Mouse (Mus musculus) adrenal gland, adult (tissue): Measurements from ENCODE around the gene Arid3a.
A peak's percentile ranks its signal among the peaks of the same experiment; 100 is the strongest.

Source experiments
- DNase-seq, 2 experiments: peaks; one replicate each; pipeline ENCODE4 v3.0.0; 2022 to 2023; ENCODE audit warnings: low spot score in 1 of 2; ENCODE audit not compliant: inconsistent age in 2 of 2

Arid3a gene

GRCm38 (mm10) chr10:79974087-79974486, 47.2 kb downstream of the Arid3a start:
- no peak for DNase-seq

DNA sequence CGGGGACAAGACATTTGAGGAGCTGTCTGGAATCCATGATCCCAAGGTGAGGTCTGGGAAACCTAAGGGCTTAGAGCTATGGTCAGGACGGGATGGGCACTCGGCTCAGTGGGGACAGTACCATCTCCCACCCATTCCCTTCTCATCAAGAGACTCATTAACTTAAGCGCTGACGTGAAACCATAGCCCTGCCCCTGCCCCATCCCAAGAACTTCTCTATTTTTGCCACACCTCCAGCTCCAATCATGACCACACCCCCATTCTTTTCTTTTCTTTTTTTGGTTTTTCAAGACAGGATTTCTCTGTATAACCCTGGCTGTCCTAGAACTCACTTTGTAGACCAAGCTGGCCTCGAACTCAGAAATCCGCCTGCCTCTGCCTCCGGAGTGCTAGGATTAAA, 47.8 kb downstream of the Arid3a start:
- no peak for DNase-seq

- no peak for DNase-seq
Measured at GRCm38 (mm10) chr10:79976071-79976721, 49.4 kb downstream of the Arid3a start.

DNA sequence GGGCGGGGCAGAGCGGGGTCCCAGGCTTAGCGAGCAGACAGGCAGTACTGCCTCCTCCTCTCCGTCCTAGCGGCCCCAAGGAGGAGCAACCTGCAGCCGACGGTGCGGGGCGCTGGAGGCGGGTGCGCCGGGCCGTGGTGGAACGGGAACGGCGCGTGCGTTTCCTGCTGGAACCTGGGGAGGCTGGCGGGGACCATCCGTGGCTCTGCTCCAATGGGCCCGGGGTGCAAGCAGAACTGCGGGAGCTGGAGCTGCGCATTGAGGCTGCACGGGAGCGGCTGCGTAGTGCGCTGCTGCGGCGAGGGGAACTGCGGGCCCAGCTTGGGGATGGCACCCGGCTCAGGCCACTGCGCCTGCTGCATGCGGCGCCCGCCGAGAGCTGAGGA, 49.9 kb downstream of the Arid3a start:
- no peak for DNase-seq

GRCm38 (mm10) chr10:79977324-79977723, 50.5 kb downstream of the Arid3a start:
- no peak for DNase-seq

DNA sequence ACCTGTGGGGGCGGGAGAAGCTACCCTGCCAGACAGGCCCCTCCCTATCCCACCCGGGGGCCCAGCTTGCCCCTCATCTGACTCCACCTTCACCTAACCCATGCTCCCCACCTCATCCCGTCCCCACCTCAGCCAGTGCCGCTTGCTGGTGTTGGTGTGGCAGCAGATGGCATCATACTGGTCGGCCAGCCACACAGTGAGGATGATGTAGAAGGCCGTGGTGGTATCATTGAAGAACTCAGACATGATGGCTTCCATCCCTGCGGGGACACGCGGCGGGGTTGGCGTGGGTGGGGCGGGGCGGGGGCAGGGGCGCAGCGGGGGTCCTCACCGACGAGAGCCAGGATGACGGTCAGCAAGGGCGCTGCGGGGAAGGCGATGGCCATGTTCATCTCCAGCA, 51.2 kb downstream of the Arid3a start:
- no peak for DNase-seq

DNA sequence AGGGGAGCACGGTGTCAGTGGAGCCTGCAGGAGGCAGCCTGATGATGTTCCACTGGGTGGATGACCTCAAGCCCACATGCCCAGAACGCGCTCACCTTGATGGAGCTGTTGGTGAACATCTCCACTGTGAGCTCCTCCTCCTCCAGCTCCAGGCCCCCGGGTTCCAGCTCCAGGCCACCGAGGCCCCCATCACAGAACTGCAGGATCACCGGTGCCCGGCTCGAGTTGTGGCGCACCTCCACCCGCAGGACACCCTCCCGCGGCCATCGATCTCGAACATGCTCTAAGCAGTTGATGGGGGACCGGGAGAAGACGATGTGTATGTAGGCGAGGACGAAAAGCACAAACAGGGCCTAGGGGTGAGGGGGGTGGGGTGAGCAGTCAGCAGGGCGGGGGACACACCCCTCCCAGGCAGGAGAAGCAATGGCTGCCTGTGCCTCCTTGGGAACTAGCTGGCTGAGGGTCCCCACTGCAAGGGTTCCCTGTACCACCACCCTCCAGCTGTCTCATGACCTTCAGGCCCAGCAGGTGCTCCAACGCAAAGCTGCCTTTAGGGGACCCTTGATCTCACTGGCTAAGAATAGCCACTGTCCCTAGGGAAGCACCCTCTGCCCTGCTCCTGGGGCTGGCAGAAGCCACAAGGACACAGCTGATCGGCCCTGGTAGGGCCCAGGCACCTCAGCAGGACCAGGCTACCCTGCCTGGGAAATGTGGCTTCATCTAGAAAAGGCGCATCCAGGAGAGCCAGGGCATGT, 52.7 kb downstream of the Arid3a start:
- no peak for DNase-seq

- peak in 1 of 2 experiments; percentile 43 for DNase-seq
Measured at GRCm38 (mm10) chr10:79983205-79983604, 56.4 kb downstream of the Arid3a start.

DNA sequence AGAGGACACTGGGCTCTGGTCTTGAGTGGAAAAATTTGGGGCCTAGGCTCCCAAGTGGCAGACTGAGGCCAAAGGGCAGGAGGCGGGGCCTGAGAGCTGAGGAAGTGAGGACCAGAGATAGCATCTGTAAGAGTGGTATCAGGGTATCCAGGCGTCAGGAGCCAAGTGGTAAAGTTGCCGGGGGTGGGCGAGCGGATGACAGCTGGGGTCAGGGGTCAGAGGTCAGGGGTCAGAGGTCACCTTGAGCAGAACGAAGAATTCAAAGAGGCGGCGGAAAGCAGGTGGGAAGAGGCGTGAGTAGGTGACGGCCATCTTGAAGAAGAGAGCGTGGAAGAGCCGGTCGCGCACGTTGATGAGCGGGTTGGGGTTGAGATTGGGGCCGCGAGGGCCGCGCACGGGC, 56.8 kb downstream of the Arid3a start:
- peak; percentile 83 to 91 for DNase-seq

DNA sequence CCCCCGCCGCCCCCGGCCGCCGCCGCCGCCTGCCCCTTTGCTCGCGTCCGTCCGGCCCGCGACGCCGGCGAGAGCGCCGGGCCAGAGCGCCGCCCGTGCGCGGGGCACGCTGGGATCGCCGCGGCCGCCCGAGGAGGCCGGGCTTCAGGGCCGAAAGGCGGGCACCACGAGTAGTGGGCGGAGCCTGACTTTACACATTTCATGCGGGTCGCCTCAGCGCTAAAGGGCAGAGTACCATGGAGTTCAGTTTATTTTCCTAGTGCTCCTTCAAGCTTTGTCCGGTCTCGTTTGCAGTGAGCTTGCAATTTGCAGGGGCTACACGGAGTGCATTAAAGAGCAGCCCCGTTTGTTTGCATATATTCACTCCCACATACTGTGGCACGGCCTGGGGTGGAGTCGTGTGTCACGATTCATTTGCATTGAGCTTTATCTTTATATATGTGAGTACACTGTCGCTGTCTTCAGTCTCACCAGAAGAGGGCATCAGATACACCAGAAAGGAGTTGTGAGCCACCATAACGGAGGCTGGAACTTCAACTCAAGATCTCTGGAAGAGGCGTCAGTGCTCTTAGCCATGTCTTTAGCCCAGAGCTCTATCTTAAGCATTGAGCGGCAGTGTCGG, 57.5 kb downstream of the Arid3a start, which contains the start of gene Tmem259:
Gene Tmem259 (minus strand): TSS at position 136 of the 622 bp plus-strand sequence.
- peak; percentile 91 to 96 for DNase-seq

DNA sequence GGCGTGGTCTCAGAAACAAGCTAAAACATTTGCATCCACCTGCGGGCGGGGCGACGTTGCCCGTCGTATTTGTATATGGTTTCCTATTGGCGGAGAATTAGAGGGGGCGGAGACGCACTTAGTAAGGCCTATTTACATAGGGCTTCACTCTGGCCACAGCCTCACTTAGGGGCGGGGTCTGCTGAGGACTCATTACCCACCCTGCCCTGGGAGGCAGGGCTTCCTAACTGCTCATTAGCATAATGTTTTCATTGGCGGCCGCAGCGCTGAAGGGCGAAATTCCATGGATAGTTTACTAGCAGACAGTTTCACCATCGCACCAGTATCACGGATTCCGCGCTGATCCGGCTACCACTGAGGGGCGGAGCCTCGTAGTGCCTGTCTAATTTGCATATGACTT, 58.0 kb downstream of the Arid3a start:
- peak; percentile 98 to 99 for DNase-seq

- peak; percentile 76 to 90 for DNase-seq
Measured at GRCm38 (mm10) chr10:79985334-79986231, 58.7 kb downstream of the Arid3a start.

- DNase-seq: peak; percentile 84 to 90
Measured at GRCm38 (mm10) chr10:79986232-79986878, 59.5 kb downstream of the Arid3a start.

GRCm38 (mm10) chr10:79986963-79987362, 60.1 kb downstream of the Arid3a start:
- DNase-seq: peak; percentile 86 to 93

DNA sequence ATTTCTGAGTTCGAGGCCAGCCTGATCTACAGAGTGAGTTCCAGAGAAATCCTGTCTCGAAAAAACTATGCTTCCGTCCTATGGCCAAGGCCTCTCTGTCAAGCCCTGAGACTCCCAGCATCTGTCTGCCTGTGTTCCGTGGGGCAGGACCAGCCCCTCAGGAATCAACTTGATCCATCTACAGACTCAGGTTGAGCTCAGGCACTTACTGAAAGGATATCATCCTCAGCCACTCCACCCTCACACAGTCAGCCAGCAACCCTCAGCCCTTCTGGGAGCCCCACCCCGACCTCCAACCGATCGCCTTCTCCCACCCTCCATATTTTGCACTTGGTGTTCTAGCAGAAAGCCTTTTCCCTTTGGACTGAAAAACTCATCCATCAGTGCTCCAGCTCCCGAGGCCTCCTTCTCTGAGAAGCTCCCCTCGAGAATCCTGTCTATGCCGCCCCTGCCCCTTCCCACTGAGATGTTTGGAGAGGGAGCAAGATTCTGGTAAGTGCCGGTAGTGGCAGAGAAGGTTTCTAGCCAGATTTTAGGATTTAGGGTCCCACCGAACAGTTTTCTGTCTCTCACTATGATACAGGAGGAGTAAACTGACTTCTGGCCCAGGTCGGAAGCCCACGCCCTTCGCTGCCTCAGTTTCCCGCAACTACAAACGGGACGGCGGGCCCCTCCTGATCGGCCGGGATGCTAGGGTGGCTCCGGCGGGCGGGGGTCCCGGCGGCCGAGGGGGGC, 61.1 kb downstream of the Arid3a start:
- DNase-seq: peak in 1 of 2 experiments; percentile 64

DNA sequence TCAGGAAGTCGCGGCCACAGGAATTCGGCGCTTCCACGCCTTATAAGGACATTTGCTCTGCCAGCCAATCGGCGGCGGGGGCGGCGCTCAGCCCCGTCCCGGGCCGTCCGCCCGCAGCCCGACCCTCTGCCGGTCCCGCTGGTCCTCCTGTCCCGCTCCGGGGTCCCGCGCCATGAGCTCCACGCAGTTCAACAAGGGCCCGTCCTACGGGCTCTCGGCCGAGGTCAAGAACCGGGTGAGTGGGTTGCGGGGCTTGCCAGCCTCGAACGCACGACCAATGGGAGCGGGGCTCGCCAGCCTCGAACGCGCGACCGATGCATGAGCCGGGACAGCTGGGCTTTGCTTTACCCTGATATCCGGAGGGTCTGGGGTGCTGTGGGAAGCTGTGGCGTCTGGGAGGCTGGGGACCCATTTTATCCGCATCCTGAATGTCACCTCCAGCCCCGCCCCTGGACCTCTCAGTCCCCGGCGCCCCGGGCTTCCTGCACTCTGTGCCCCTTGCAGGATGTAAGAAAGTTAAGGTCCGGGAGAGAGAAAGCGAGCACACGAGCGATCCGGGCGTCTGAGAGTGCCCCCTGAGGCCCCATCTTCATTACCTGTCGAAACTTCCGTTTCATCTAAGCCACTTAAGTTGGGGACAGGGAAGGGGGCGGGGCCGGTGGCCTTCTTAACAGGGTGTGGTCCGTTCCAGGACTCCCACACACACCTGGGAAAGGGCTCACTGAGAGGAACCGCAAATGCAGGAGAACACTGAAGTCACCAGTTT, 61.8 kb downstream of the Arid3a start, which contains the start of gene Cnn2:
Gene Cnn2 (plus strand): TSS at position 79 of the 766 bp plus-strand sequence.
- DNase-seq: peak; percentile 73 to 78

GRCm38 (mm10) chr10:79989272-79989786, 62.5 kb downstream of the Arid3a start:
- DNase-seq: no peak

- DNase-seq: no peak
Measured at GRCm38 (mm10) chr10:79989870-79990269, 63.0 kb downstream of the Arid3a start.

GRCm38 (mm10) chr10:79991099-79991498, 64.3 kb downstream of the Arid3a start:
- no peak for DNase-seq
